Mouse (Mus musculus) stomach, embryonic 15.5 days (tissue): ENCODE measurements around the gene Tmem189. TPM values are rescaled to one million over a fixed set of nuclear protein-coding genes. Genes with fewer than 3 reads are reported as not detected.

Experiments used
- ATAC-seq: fragments of 200-750 bp; cut with Nextera tagmentation; 2 replicates; pipeline ENCODE4 v1.8.0; 2017; ENCODE audit warnings: low read depth, moderate number of reproducible peaks, moderate TSS enrichment; ENCODE audit not compliant: insufficient read depth, low FRiP score
- H3K27ac ChIP-seq: fragments of 300-500 bp; sonication (generic); 2 replicates; pipeline ENCODE4 v1.5.1; 2015; ENCODE audit warnings: mild to moderate bottlenecking, inconsistent platforms
- H3K27me3 ChIP-seq: fragments of 300-500 bp; sonication (generic); replicated peaks from 2 replicates; pipeline ENCODE4 v1.6.1; 2015; ENCODE audit warnings: inconsistent platforms
- H3K36me3 ChIP-seq: fragments of 300-500 bp; sonication (generic); 2 replicates; pipeline ENCODE4 v1.6.1; 2015; ENCODE audit warnings: inconsistent platforms
- H3K4me1 ChIP-seq: fragments of 300-500 bp; sonication (generic); 2 replicates; pipeline ENCODE4 v1.6.1; 2015; ENCODE audit warnings: inconsistent platforms
- H3K4me2 ChIP-seq: fragments of 300-500 bp; sonication (generic); 2 replicates; pipeline ENCODE4 v1.6.1; 2015; ENCODE audit warnings: mild to moderate bottlenecking, inconsistent platforms
- H3K4me3 ChIP-seq: fragments of 300-500 bp; sonication (generic); replicated peaks from 2 replicates; pipeline ENCODE4 v1.5.1; 2015; ENCODE audit warnings: inconsistent platforms
- H3K9ac ChIP-seq: fragments of 300-500 bp; sonication (generic); 2 replicates; pipeline ENCODE4 v1.6.1; 2015; ENCODE audit warnings: inconsistent platforms
- H3K9me3 ChIP-seq: fragments of 300-500 bp; sonication (generic); 2 replicates; pipeline ENCODE4 v1.6.1; 2016; ENCODE audit warnings: inconsistent platforms
- WGBS: fragments of 180-500 bp; shearing (Covaris S2); methylation state at CpG from one replicate; pipeline ENCODE4 v1.1.7; 2015; 5-methylcytosine and 5-hydroxymethylcytosine counted together
- microRNA-seq: library from miRNA; unstranded; fragments of <30 nt; microRNA quantifications from one replicate; pipeline ENCODE4, GENCODE M21; 2016
- polyA plus RNA-seq: library from polyadenylated mRNA; unstranded; fragments of >200 nt; fragmentation: Nextera tagmentation; extraction: Ambion mirVana; gene quantifications from 2 replicates; pipeline ENCODE4 v1.2.1, GENCODE M21; 2015

The Tmem189 gene
- polyA plus RNA-seq, 1 experiment from 2014 or later = 43.8 TPM

GRCm38 (mm10) chr2:167594444-167594934 lies 95.1 kb downstream of the Tmem189 start:
- H3K36me3 ChIP-seq = no peaks in the 10 kb centered on the region
- WGBS = 18% methylated on average over 10 of the region's 10 CpGs
- no peak overlapping the region for H3K9ac ChIP-seq
- peak overlapping the region; percentile 10; the same call in 1 of the 2 replicates for H3K4me2 ChIP-seq
- ATAC-seq = peak; percentile 57
- H3K27ac ChIP-seq = peak overlapping the region; percentile 86
- H3K27me3 ChIP-seq = no peaks in the 10 kb centered on the region
- no peak overlapping the region for H3K4me3 ChIP-seq
- no peaks in the 10 kb centered on the region for H3K9me3 ChIP-seq
- peaks cover 39% of the 10 kb centered on the region for H3K4me1 ChIP-seq

GRCm38 (mm10) chr2:167593551-167594250 lies 95.9 kb downstream of the Tmem189 start:
- no peaks in the 10 kb centered on the region for H3K9me3 ChIP-seq
- H3K27ac ChIP-seq = peak overlapping the region; percentile 86
- H3K4me1 ChIP-seq = peaks cover 45% of the 10 kb centered on the region
- no peaks in the 10 kb centered on the region for H3K27me3 ChIP-seq
- H3K36me3 ChIP-seq = no peaks in the 10 kb centered on the region
- no peak for ATAC-seq
- no peak overlapping the region for H3K9ac ChIP-seq
- 72% methylated on average over 4 of the region's 4 CpGs for WGBS
- no peak overlapping the region for H3K4me3 ChIP-seq
- no peak overlapping the region for H3K4me2 ChIP-seq

Small RNA genes within 50 kb of the gene (microRNA-seq; reads per million reads assigned to microRNA genes)
- gene Gm22355 = not detected

Other genes with a start within 250 kb of the Tmem189 start
- 66.5 and 71.9 TPM in 2 replicates for gene Rnf114, start 197.2 kb downstream of the Tmem189 start, polyA plus RNA-seq
- 11.2 and 13.2 TPM in 2 replicates for gene Spata2, start 196.9 kb downstream of the Tmem189 start, polyA plus RNA-seq
- gene Snai1, start 151.6 kb downstream of the Tmem189 start, polyA plus RNA-seq = 13.6 and 16.0 TPM in 2 replicates
- gene Ube2v1, start 57.7 kb downstream of the Tmem189 start, polyA plus RNA-seq = 250 and 281 TPM in 2 replicates
- 3.5 and 9.6 TPM in 2 replicates for gene Gm20431, start 28.3 kb downstream of the Tmem189 start, polyA plus RNA-seq
- gene Cebpb, start 907 bp downstream of the Tmem189 start, polyA plus RNA-seq = 18.4 and 25.4 TPM in 2 replicates
- gene Ptpn1, start 242.2 kb upstream of the Tmem189 start, polyA plus RNA-seq = 52.8 and 54.8 TPM in 2 replicates